Mouse (Mus musculus): ENCODE data around the gene Gm10799. TPM values are rescaled to one million over a fixed set of nuclear protein-coding genes. Genes with fewer than 3 reads are reported as not detected.

Gene Gm10799
- polyA plus RNA-seq, 1 experiment = not detected

DNA sequence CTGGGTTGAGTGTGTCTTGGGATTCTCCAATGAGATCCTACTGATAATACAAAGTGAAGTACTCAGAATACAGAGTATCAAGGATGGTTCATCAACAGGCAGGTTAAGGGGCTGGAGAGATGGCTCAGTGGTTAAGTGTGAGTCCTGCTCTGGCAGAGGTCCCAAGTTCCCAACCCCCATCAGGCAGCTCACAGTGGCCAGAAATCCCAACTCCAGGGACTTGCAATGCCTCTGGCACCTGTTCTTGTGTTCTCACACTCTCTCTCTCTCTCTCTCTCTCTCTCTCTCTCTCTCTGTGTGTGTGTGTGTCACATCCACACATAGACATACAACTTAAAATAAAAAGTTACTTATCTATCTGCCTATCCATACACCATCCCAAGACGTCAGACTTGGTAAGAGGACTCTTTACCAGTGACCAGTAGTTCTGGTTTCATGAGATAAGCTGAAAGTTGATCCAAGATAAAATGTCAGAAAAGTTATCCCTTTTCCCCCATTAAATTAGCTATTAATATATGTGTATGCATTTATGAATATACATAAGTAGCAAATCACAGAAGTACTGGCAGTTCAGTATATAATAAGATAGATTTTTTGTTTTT lies 23.8 kb downstream of the Gm10799 start:
- TF ChIP-seq USF1 (IDR thresholded peaks at IDR 0.05; ENCODE audit: low read depth) (no peak), POLR2A (IDR thresholded peaks at IDR 0.05; ENCODE audit: insufficient read length, low read depth) (no peak), MAX (IDR thresholded peaks at IDR 0.05; ENCODE audit: low read depth) (no peak), TCF3 (IDR thresholded peaks at IDR 0.05; ENCODE audit: insufficient read length, low read depth) (no peak), SRF (IDR thresholded peaks at IDR 0.05; ENCODE audit: control insufficient read depth, insufficient read length, low read depth) (no peak), E2F4 (IDR thresholded peaks at IDR 0.05; ENCODE audit: insufficient read depth) (no peak), MYOG (IDR thresholded peaks at IDR 0.05; ENCODE audit: control insufficient read depth in 1 of 3, insufficient read depth in 1 of 3, insufficient read length in 2 of 3, low read depth in 2 of 3) (no peak), MYOD1 (IDR thresholded peaks at IDR 0.05; ENCODE audit: control insufficient read depth in 1 of 3, insufficient read length in 2 of 3, low read depth in 2 of 3) (no peak), REST (IDR thresholded peaks at IDR 0.05; ENCODE audit: insufficient read depth, insufficient read length) (no peak), CEBPB (IDR thresholded peaks at IDR 0.05; ENCODE audit: insufficient read depth, poor library complexity, severe bottlenecking) (no peak), TCF12 (IDR thresholded peaks at IDR 0.05; ENCODE audit: insufficient read depth, poor library complexity, severe bottlenecking) (no peak), POLR2AphosphoS2 (IDR thresholded peaks at IDR 0.05; ENCODE audit: insufficient read length, low read depth) (no peak)

DNA sequence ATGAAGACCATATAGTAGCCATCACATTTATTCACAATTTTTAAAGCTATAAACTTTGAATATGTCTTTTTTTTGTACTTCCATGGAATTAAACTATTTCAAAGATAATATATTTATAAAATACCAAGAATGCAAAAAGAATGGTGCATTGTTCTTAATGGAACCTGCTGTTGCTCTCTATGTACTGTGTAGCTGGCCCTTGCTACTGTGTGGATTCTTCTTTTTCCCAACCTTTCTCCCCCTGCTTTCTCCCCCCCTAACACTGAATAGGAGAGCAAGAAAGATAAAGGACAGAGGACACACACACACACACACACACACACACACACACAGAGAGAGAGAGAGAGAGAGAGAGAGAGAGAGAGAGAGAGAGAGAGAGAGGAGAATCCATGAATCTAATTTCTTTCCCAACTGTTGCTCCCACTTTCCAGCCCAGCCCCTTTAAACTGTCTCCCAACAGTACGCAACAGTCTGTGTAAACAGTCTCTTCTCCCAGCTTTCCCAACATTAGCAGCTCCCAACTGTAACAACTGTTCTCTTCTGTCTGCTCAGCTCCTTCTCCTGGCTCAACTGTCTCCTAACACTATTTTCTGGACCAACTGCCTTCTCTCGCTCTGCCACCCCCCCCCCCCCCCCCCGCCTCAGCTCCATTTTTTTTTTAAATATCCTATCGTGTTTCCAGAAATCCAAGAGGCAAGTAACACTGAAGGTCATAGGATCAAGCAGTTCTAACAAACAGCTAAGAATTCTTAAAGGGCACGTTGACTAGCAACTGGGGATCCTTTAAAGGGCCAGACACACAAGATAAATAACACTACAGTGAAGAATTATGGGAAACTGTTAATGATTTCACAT lies 24.5 kb downstream of the Gm10799 start:
- Histone ChIP-seq H3ac (ENCODE audit: control insufficient read depth, insufficient read length) (no peak overlapping the region), H3K4me3 (no peak overlapping the region), H3K79me2 (ENCODE audit: control insufficient read depth, insufficient read depth) (no peaks in the 10 kb centered on the region), H3K36me3 (ENCODE audit: control insufficient read depth, insufficient read depth) (peaks cover 27% of the 10 kb centered on the region), H3K27me3 (ENCODE audit: control insufficient read depth, insufficient read depth, insufficient read length) (no peaks in the 10 kb centered on the region), H3K4me2 (ENCODE audit: low read depth) (no peak overlapping the region)
- TF ChIP-seq CEBPB (IDR thresholded peaks at IDR 0.05; ENCODE audit: insufficient read depth, poor library complexity, severe bottlenecking) = no peak
- TF ChIP-seq SRF (IDR thresholded peaks at IDR 0.05; ENCODE audit: control insufficient read depth, insufficient read length, low read depth) = no peak
- TF ChIP-seq TCF12 (IDR thresholded peaks at IDR 0.05; ENCODE audit: insufficient read depth, poor library complexity, severe bottlenecking) = no peak
- TF ChIP-seq E2F4 (IDR thresholded peaks at IDR 0.05; ENCODE audit: insufficient read depth) = no peak
- no peak for TF ChIP-seq TCF3 (IDR thresholded peaks at IDR 0.05; ENCODE audit: insufficient read length, low read depth)
- TF ChIP-seq USF1 (IDR thresholded peaks at IDR 0.05; ENCODE audit: low read depth) = no peak
- no peak for TF ChIP-seq MYOG (IDR thresholded peaks at IDR 0.05; ENCODE audit: control insufficient read depth in 1 of 3, insufficient read depth in 1 of 3, insufficient read length in 2 of 3, low read depth in 2 of 3)
- TF ChIP-seq MYOD1 (IDR thresholded peaks at IDR 0.05; ENCODE audit: control insufficient read depth in 1 of 3, insufficient read length in 2 of 3, low read depth in 2 of 3) = no peak
- TF ChIP-seq POLR2AphosphoS2 (IDR thresholded peaks at IDR 0.05; ENCODE audit: insufficient read length, low read depth) = no peak
- no peak for TF ChIP-seq POLR2A (IDR thresholded peaks at IDR 0.05; ENCODE audit: insufficient read length, low read depth)
- no peak for TF ChIP-seq REST (IDR thresholded peaks at IDR 0.05; ENCODE audit: insufficient read depth, insufficient read length)
- no peak for TF ChIP-seq MAX (IDR thresholded peaks at IDR 0.05; ENCODE audit: low read depth)

More for the DNA sequence above, 23.8 kb downstream of the Gm10799 start:
- no peaks in the 10 kb centered on the region for H3K27me3 ChIP-seq (ENCODE audit: control insufficient read depth, insufficient read depth, insufficient read length)
- H3K36me3 ChIP-seq (ENCODE audit: control insufficient read depth, insufficient read depth) = peaks cover 27% of the 10 kb centered on the region
- H3ac ChIP-seq (ENCODE audit: control insufficient read depth, insufficient read length) = no peak overlapping the region
- H3K4me3 ChIP-seq = no peak overlapping the region
- H3K79me2 ChIP-seq (ENCODE audit: control insufficient read depth, insufficient read depth) = no peaks in the 10 kb centered on the region
- no peak overlapping the region for H3K4me2 ChIP-seq (ENCODE audit: low read depth)

GRCm38 (mm10) chr2:104042766-104043165 lies 25.6 kb downstream of the Gm10799 start:
- Histone ChIP-seq H3K36me3 (ENCODE audit: control insufficient read depth, insufficient read depth) (peaks cover 20% of the 10 kb centered on the region), H3K4me2 (ENCODE audit: low read depth) (no peak overlapping the region), H3K4me3 (no peak overlapping the region), H3ac (ENCODE audit: control insufficient read depth, insufficient read length) (no peak overlapping the region), H3K27me3 (ENCODE audit: control insufficient read depth, insufficient read depth, insufficient read length) (no peaks in the 10 kb centered on the region), H3K79me2 (ENCODE audit: control insufficient read depth, insufficient read depth) (no peaks in the 10 kb centered on the region)
- no peak for TF ChIP-seq MYOD1 (IDR thresholded peaks at IDR 0.05; ENCODE audit: control insufficient read depth in 1 of 3, insufficient read length in 2 of 3, low read depth in 2 of 3)

- H3K4me2 ChIP-seq (ENCODE audit: low read depth) = no peak overlapping the region
- TF ChIP-seq POLR2A (IDR thresholded peaks at IDR 0.05; ENCODE audit: insufficient read length, low read depth) (no peak), TCF3 (IDR thresholded peaks at IDR 0.05; ENCODE audit: insufficient read length, low read depth) (no peak), POLR2AphosphoS2 (IDR thresholded peaks at IDR 0.05; ENCODE audit: insufficient read length, low read depth) (no peak), CEBPB (IDR thresholded peaks at IDR 0.05; ENCODE audit: insufficient read depth, poor library complexity, severe bottlenecking) (no peak; the same call in 1 of the 2 replicates), SRF (IDR thresholded peaks at IDR 0.05; ENCODE audit: control insufficient read depth, insufficient read length, low read depth) (no peak), TCF12 (IDR thresholded peaks at IDR 0.05; ENCODE audit: insufficient read depth, poor library complexity, severe bottlenecking) (no peak), MAX (IDR thresholded peaks at IDR 0.05; ENCODE audit: low read depth) (no peak), REST (IDR thresholded peaks at IDR 0.05; ENCODE audit: insufficient read depth, insufficient read length) (no peak)
- peaks cover 24% of the 10 kb centered on the region for H3K36me3 ChIP-seq (ENCODE audit: control insufficient read depth, insufficient read depth)
- no peaks in the 10 kb centered on the region for H3K79me2 ChIP-seq (ENCODE audit: control insufficient read depth, insufficient read depth)
- H3ac ChIP-seq (ENCODE audit: control insufficient read depth, insufficient read length) = no peak overlapping the region
- H3K27me3 ChIP-seq (ENCODE audit: control insufficient read depth, insufficient read depth, insufficient read length) = no peaks in the 10 kb centered on the region
- H3K4me3 ChIP-seq = no peak overlapping the region
Measured at GRCm38 (mm10) chr2:104041632-104042031, 26.7 kb downstream of the Gm10799 start.
